Mouse (Mus musculus): ENCODE measurements around the gene Vipr2. TPM values are rescaled to one million over a fixed set of nuclear protein-coding genes. Genes with fewer than 3 reads are reported as not detected.

Vipr2 gene
- polyA plus RNA-seq (2015; fragmentation: Illumina TruSeq; extraction: RNeasy Lipid Tissue Mini Kit (QIAGEN cat#74804); ENCODE audit: insufficient read depth, low read depth, low replicate concordance) = 3.8 TPM

GRCm38 (mm10) chr12:116077074-116077854 is at the start of gene Vipr2:
TSS of gene Vipr2 (plus strand) at chr12:116077726.

GRCm38 (mm10) chr12:116047440-116048377 is 29.8 kb upstream of the Vipr2 start, which contains the start of gene Zfp386:
TSS of gene Zfp386 (plus strand) at chr12:116047724.

Other genes starting within 250 kb of the Vipr2 start
- gene Zfp386, start 30.0 kb upstream of the Vipr2 start, polyA plus RNA-seq (2015; fragmentation: Illumina TruSeq; extraction: RNeasy Lipid Tissue Mini Kit (QIAGEN cat#74804); ENCODE audit: insufficient read depth, low read depth, low replicate concordance) = 7.2 TPM
- 2.4 TPM for gene Wdr60, start 185.3 kb downstream of the Vipr2 start, polyA plus RNA-seq (2015; fragmentation: Illumina TruSeq; extraction: RNeasy Lipid Tissue Mini Kit (QIAGEN cat#74804); ENCODE audit: insufficient read depth, low read depth, low replicate concordance)
- not detected for gene Gm11027, start 197.7 kb downstream of the Vipr2 start, polyA plus RNA-seq (2015; fragmentation: Illumina TruSeq; extraction: RNeasy Lipid Tissue Mini Kit (QIAGEN cat#74804); ENCODE audit: insufficient read depth, low read depth, low replicate concordance)
- 12.5 TPM for gene Esyt2, start 203.5 kb downstream of the Vipr2 start, polyA plus RNA-seq (2015; fragmentation: Illumina TruSeq; extraction: RNeasy Lipid Tissue Mini Kit (QIAGEN cat#74804); ENCODE audit: insufficient read depth, low read depth, low replicate concordance)